Mouse (Mus musculus): ENCODE measurements around the gene Clmn.
"Not testable (repeated sequence)": the region's sequence is repeated elsewhere in the genome, so short reads cannot be mapped to it uniquely, and the experiment has no call there.

The Clmn gene

DNA sequence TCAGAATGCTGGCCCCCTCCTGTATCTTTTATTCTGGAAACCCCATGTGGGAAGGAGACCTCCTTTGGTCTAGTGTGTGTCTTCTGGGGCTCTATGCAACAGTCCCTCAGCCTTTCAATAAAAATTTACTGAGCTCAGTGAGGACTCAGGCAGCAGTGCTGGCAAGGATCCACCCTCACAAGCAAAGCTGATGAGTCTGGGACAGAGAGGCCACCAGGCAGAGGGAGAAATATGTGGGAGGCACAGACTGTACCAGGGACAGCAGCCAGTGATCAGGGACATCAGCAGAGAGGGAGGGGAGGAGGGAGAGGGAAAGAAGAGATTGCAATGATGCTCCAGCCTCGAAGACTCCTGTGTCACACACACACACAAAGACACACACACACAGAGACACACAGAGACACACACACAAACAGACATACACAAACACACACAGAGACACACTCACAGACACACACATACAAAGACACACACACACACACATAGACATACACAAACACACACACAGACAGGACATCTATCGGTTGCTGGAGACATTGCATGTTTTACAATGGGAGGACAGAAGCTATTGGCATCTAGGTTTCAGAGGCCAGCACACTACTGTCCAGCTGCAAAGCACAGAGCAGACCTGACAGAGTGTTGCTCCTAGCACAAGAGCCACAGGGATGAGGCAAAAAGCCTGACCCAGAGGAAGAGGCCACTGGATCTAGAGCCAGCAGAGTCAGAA, 27.6 kb downstream of the Clmn start:
- peak; percentile 91 for DNase-seq

GRCm38 (mm10) chr12:104836230-104836629, 28.6 kb downstream of the Clmn start:
- no peak for DNase-seq

- no peak for DNase-seq
Observed at GRCm38 (mm10) chr12:104835369-104836094, 29.3 kb downstream of the Clmn start.

- DNase-seq: no peak
Observed at GRCm38 (mm10) chr12:104834772-104835171, 30.1 kb downstream of the Clmn start.

DNA sequence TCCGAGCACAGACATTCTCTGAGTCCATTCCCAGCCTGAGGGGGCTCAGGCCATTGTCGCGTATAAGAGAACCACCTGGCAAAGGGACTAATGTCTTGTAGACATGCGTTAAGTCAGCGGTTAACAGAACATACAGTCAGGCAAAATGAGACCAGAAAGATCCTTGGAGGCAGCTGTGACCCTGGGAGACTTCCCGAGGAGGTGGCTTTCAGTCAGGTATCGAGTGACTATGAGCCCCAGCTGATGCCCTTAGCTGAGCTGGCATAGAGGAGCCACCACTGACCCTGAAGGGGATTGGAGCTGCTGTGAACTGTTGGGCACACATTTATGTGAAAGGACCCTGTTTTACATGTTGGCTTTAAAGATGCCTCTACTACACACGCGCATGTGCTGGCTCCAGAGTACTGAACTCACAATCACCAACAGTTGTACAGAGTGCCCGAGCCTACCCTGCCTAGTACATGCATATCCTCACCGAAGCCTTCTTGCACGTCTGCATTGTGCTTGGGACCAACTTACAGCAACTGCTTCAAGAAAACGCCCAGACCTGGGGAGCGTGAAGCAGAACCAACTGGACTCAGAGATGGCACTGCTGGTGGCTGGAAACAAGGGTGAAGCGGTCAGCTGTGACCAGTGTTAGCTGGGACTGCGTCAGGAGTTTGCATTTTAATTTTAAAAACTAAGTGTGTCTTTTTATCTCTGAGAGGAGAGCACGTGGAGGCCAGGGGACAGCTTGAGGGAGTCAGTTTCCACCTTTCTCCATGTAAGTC, 34.0 kb downstream of the Clmn start:
- no peak for DNase-seq

- no peak for DNase-seq
Observed at GRCm38 (mm10) chr12:104830283-104830639, 34.6 kb downstream of the Clmn start.

- peak; percentile 98 for DNase-seq
Observed at GRCm38 (mm10) chr12:104829596-104830282, 35.1 kb downstream of the Clmn start.

- not testable (repeated sequence) for DNase-seq
Observed at GRCm38 (mm10) chr12:104828986-104829385, 35.9 kb downstream of the Clmn start.

DNA sequence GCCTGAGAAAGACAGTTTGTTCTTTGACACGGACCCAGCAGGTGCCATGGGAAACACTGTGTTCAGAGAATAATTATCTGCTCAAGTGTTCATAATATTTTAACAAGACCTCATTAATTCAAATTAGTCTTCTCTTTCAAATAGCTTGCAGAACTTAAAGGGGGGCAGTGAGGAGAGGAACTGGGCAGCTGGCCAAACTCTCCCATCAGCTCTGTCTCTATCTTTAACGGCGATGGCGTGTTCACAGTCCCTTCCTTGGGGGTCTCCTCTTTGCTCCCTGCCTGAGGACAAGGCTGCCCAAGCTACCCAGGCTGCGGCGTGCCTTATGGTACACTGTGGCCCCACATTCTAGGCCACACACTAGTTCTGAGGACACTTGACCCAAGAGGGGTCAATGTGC, 37.2 kb downstream of the Clmn start:
- no peak for DNase-seq

- no peak for DNase-seq
Observed at GRCm38 (mm10) chr12:104824907-104825267, 40.0 kb downstream of the Clmn start.

GRCm38 (mm10) chr12:104824244-104824906, 40.5 kb downstream of the Clmn start:
- peak; percentile 97 for DNase-seq

DNA sequence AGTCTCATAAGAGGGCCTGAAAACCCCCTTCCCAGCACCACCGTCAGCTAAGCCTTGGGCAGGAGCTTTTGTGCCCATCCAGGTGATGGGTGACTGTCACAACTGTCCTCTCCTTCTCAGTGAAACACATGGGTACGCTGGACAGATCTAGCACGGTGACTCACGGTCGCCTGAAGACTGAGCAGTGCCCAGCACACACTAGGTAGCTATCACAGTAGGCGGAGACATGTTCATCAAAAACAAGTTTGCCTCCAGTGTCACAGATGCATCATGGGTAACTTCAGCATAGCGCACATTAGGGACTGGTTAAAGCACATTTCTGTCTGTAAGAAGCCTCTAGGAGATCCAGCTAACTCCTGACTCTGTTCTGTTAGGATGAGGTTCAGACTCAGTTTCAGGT, 41.2 kb downstream of the Clmn start:
- DNase-seq: no peak

DNA sequence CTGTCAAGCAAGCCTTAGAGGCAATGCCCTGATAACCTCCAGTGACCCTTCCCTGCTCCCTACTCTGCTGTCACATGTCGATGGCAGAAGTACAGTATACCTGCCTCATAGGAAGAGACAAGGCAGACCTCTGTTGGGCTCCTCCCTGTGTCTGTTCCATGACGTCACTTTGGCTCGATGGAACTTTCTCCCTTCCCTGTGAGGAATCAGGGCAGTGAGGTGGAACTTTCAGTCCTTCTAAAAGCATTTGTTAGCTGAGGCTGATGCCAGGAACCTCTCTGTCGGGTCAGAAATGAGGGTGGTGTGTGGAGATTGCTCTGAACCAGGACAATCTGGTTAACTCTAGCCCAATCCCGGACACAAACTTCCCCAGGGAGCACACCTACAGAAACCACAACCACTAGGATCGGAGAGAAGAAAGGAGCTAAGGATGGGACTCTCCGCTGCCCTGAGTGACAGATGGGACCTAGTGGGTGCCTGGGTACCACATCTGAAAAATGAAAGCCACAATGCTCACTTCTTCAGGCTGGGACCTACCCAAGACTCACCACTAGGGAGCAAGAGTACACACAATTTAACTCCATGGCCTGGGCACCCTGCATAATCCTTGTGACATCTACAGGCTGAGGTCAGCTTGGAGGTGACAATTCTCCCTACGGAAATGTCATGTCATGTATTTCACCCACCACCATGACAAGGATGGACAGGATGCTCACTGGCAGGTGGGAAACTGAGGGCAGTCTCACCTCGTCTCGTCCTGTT, 41.9 kb downstream of the Clmn start:
- no peak for DNase-seq

- no peak for DNase-seq
Observed at GRCm38 (mm10) chr12:104822151-104822550, 42.7 kb downstream of the Clmn start.

- DNase-seq: no peak
Observed at GRCm38 (mm10) chr12:104820061-104820460, 44.8 kb downstream of the Clmn start.

DNA sequence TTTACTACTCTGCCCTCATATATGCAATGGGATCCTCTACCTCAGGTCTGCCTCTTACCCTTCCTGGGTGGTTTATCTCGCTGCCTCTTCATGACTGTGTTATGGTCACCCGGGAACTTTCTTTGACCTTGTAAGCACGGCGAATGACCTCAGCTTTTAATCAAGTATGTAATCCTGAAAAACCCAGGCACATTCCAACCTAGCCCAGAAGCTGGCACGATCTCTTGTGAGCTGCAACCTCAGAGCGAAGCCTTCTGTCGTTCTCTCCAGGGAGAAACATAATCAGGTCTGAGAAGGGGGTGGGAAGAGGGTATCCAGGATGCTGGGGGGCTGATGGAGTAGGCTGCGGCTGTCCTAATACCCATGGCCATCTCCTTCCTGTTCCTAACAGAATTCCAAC, 45.8 kb downstream of the Clmn start:
- DNase-seq: no peak

DNA sequence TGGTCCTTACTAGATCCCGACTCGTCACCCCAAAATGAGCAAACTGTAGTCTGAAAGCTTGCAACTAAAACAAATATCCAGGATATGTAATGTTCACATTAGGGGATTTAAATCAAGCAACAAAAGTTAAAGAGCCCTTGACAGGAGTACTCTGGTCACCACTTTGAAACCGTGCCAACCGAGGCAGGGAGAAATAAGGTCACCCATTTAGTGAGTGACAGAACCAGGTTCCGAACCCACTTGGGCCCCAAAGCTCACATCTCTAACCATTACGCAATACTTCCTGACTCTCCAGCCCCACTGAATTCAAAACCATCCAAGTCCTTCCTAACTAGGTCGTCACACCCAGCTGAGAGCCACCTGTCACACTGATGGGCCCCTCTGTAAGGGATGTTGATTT, 46.8 kb downstream of the Clmn start:
- no peak for DNase-seq

DNA sequence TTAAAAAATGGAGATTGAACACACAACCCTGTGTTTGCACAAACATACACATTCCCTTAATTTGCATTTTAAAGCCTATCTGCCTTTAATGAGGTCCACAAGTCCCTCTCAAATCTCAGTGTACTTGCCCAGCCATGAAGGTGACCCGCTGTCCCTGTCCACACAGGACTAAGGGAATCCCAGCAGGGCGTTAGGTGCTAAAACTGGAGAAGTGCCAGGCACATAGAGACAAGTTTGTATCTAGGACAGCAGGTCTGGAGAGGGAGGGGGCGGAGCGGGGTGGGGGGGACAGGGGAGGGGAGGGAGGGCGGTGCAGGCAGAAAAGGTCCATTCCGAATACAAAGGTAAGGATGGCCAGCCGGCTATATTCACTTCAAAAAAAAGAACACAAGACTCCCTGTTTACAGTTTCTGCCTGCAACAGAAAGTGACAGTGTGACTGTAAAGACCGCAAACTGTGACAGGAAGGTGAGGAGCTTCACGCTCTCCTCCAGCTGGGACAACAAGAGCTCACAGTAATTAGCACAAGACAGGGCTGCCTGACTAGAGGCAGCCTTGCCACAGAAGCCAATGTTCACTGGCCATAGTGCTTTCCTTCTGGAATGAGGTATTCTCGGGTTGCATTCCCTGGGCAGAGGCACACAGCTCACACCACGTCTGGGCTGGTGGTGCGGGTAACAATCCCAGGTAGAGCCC, 47.6 kb downstream of the Clmn start:
- DNase-seq: peak; percentile 95

DNA sequence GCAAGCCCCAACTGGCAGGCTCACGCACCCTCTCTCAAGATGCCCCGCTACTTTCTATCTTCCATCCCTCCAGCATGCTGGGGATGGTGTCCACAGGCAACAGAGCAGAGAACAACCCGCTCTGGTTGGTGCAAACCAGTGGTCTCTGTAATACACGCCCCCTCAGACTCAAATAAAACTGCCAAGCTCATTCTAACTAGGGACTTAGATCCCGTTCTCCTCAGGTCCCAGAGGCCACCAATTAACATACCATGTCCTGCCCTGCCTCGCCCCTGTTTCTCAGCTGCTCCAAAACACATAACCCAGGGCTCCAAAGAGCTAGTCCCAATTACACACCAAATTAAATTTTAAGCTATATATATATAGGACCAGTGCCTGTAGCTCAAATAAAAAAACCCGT, 50.6 kb downstream of the Clmn start:
- DNase-seq: no peak

GRCm38 (mm10) chr12:104813762-104814161, 51.1 kb downstream of the Clmn start:
- no peak for DNase-seq

GRCm38 (mm10) chr12:104812711-104813110, 52.2 kb downstream of the Clmn start:
- no peak for DNase-seq
